Mouse (Mus musculus): ENCODE results near the gene Klhl18. TPM values are rescaled to one million over a fixed set of nuclear protein-coding genes. Genes with fewer than 3 reads are reported as not detected.
"Not testable (repeated sequence)": the region's sequence is repeated elsewhere in the genome, so short reads cannot be mapped to it uniquely, and the experiment has no call there.

The Klhl18 gene
- polyA plus RNA-seq, 1 experiment from 2014 or later = 8.7 TPM

DNA sequence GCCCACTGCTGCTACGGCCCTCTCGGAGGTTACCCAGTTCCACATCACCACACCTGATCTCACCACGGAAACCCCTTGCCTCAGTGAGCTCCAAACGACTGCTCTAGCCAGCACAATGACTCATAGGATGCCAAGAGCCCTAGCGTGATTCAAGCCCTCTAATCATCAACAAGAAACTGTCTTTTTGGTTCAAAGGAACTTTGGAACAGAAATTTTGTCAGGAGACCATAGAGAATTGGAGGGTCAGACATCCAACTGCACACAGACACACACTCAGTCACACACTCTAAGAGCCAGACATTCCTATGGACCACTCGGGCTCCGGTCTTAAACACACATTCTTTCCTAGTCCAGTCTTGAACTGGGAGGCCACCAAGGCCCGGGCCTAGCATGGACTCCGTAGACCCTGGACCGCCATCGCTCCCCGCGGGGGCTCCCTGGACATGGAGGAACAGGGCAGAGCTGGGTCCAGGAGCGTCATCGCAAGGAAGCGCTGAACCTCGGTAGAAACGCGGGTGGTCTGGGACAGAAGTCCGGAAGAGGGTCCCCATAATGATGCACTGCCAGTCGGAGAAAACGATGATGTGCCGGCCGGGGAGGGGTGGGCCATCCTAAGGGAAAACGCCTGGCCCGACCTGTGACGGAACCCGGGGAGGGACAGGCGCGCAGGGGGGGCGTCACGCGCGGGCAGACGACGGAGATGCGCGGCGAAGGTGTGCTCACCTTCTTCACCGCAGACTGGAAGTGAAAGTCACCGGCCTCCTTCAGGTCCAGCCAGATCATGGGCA is 69.0 kb downstream of the Klhl18 start:
- Histone ChIP-seq H3K4me3 (ENCODE audit: low read length) (peak overlapping the region; percentile 67), H3K9ac (ENCODE audit: low read depth, low read length) (peak overlapping the region; percentile 78), H3K9me3 (ENCODE audit: control insufficient read depth, low read length) (no peaks in the 10 kb centered on the region), H3K4me2 (ENCODE audit: low read depth, low read length) (peak overlapping the region; percentile 90), H3K4me1 (ENCODE audit: control insufficient read depth, insufficient read depth, low read length) (peaks cover 10% of the 10 kb centered on the region), H3K27ac (ENCODE audit: low read length) (peak overlapping the region; percentile 17), H3K36me3 (ENCODE audit: control insufficient read depth, insufficient read depth, low read length) (no peaks in the 10 kb centered on the region), H3K27me3 (replicated peaks; ENCODE audit: control insufficient read depth, insufficient read depth, low read length) (no peaks in the 10 kb centered on the region)
- WGBS = 2% methylated on average over 41 of the region's 41 CpGs
- ATAC-seq = peak; percentile 70

DNA sequence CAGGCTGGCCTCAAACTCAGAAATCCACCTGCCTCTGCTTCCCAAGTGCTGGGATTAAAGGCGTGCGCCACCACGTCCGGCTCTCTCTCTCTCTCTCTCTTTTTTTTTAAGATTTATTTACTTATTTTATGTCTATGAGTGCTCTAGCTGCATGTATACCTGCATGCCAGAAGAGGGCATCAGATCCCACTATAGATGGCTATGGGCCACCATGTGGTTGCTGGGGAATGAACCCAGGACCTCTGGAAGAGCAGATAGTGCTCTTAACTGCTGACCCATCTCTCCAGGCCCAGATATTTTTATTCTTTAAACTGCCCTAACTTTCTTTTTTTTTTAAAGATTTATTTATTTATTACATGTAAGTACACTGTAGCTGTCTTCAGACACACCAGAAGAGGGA is 73.3 kb downstream of the Klhl18 start:
- H3K27ac ChIP-seq (ENCODE audit: low read length); H3K4me2 ChIP-seq (ENCODE audit: low read depth, low read length); H3K9me3 ChIP-seq (ENCODE audit: control insufficient read depth, low read length); H3K27me3 ChIP-seq (replicated peaks; ENCODE audit: control insufficient read depth, insufficient read depth, low read length); H3K4me1 ChIP-seq (ENCODE audit: control insufficient read depth, insufficient read depth, low read length); H3K9ac ChIP-seq (ENCODE audit: low read depth, low read length); ATAC-seq; H3K36me3 ChIP-seq (ENCODE audit: control insufficient read depth, insufficient read depth, low read length); H3K4me3 ChIP-seq (ENCODE audit: low read length): not testable (repeated sequence)
- WGBS = 75% methylated on average over 4 of the region's 4 CpGs

DNA sequence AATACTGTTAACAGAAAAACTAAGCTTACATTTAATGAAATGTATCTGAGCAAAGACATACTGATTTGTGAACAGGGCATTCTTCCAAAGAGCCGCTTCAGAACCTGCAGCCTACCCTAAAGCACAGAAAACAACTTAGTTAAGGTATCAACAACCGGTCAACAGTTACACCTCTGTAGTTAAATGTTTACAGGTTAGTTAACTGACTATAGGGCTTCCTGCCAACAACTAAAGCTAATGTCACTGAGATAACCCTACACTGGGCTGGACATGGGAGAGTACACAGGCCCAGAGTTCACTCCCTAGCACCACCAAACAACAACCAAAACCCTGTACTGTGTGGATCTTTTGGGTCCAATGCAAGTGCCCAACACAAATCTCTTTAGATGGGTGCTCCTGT is 73.8 kb downstream of the Klhl18 start:
- H3K36me3 ChIP-seq (ENCODE audit: control insufficient read depth, insufficient read depth, low read length) = no peaks in the 10 kb centered on the region
- no peak overlapping the region for H3K4me2 ChIP-seq (ENCODE audit: low read depth, low read length)
- H3K9ac ChIP-seq (ENCODE audit: low read depth, low read length) = no peak overlapping the region
- H3K27ac ChIP-seq (ENCODE audit: low read length) = no peak overlapping the region
- H3K4me1 ChIP-seq (ENCODE audit: control insufficient read depth, insufficient read depth, low read length) = peaks cover 8% of the 10 kb centered on the region
- 95% methylated on average over 2 of the region's 2 CpGs for WGBS
- no peak overlapping the region for H3K4me3 ChIP-seq (ENCODE audit: low read length)
- no peaks in the 10 kb centered on the region for H3K27me3 ChIP-seq (replicated peaks; ENCODE audit: control insufficient read depth, insufficient read depth, low read length)
- no peaks in the 10 kb centered on the region for H3K9me3 ChIP-seq (ENCODE audit: control insufficient read depth, low read length)
- no peak for ATAC-seq

DNA sequence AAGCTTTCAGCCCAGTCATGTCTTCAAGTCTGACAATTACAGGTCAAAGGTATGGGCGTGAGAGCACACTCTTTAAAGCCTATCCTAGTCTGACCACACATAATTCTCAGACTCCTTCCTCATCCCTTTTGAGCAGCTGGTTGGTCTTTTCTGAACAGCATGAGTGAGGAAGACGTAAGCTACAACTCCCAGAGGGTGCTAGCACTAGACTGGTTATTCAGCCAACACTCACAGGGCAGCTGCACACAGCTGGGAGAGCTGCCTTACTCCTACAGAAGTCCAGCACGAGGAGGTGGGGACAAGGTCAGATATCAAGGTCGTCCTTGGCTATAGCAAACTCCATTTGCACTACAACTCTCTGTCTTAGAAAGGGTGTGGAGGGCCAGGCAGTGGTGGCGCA is 75.8 kb downstream of the Klhl18 start:
- H3K27ac ChIP-seq (ENCODE audit: low read length) = no peak overlapping the region

DNA sequence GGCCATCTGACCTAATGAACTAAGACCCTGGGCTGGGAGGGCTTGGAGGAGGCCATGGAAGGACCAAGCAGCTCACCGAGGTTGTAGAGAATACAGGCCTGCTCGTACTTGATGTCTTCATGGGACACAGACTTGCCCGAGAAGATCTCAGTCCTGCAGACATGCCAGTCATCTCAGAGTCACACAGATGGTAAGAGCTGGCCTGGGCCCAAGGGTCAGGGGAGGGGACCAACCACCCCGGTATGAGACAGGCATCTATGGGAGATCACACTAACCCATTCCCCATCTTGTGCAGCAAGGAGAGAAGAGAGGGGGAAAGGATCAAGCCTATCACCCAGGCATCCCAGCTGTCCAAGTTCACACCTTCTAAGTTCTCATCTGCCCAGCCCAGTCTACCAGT is 83.2 kb downstream of the Klhl18 start:
- no peak overlapping the region for H3K9ac ChIP-seq (ENCODE audit: low read depth, low read length)
- ATAC-seq = no peak
- H3K27me3 ChIP-seq (replicated peaks; ENCODE audit: control insufficient read depth, insufficient read depth, low read length) = no peaks in the 10 kb centered on the region
- no peaks in the 10 kb centered on the region for H3K9me3 ChIP-seq (ENCODE audit: control insufficient read depth, low read length)
- H3K27ac ChIP-seq (ENCODE audit: low read length) = no peak overlapping the region
- H3K4me2 ChIP-seq (ENCODE audit: low read depth, low read length) = no peak overlapping the region
- 89% methylated on average over 4 of the region's 4 CpGs for WGBS
- no peaks in the 10 kb centered on the region for H3K4me1 ChIP-seq (ENCODE audit: control insufficient read depth, insufficient read depth, low read length)
- no peak overlapping the region for H3K4me3 ChIP-seq (ENCODE audit: low read length)
- H3K36me3 ChIP-seq (ENCODE audit: control insufficient read depth, insufficient read depth, low read length) = peaks cover 23% of the 10 kb centered on the region

More for the DNA sequence above, 75.8 kb downstream of the Klhl18 start:
- Histone ChIP-seq H3K4me3 (ENCODE audit: low read length) (no peak overlapping the region), H3K27me3 (replicated peaks; ENCODE audit: control insufficient read depth, insufficient read depth, low read length) (no peaks in the 10 kb centered on the region), H3K36me3 (ENCODE audit: control insufficient read depth, insufficient read depth, low read length) (no peaks in the 10 kb centered on the region), H3K9ac (ENCODE audit: low read depth, low read length) (no peak overlapping the region), H3K4me2 (ENCODE audit: low read depth, low read length) (no peak overlapping the region), H3K4me1 (ENCODE audit: control insufficient read depth, insufficient read depth, low read length) (no peaks in the 10 kb centered on the region), H3K9me3 (ENCODE audit: control insufficient read depth, low read length) (no peaks in the 10 kb centered on the region)
- peak; percentile 75 for ATAC-seq
- 65% methylated on average over 5 of the region's 5 CpGs for WGBS

DNA sequence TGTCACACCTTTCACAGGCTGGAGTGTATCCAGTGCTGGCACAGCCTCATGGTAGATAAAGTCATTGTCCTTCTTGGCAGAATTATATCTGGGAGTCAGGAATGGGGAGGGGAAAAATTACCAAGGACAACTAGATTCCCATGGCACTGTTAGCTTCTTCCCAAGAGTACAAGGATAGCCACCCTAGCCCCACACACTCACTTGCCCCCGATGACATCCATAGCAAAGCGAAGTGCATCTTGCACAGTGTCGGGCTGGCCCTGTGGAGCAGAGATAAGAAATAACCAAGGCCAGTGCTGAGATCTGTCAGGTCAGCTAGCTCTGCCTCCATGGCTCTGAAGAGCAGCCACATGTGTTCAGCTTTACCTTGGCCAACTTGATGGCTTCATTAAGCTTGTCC is 85.7 kb downstream of the Klhl18 start:
- Histone ChIP-seq H3K9ac (ENCODE audit: low read depth, low read length) (no peak overlapping the region), H3K9me3 (ENCODE audit: control insufficient read depth, low read length) (no peaks in the 10 kb centered on the region), H3K36me3 (ENCODE audit: control insufficient read depth, insufficient read depth, low read length) (peaks cover 33% of the 10 kb centered on the region), H3K27ac (ENCODE audit: low read length) (no peak overlapping the region), H3K4me1 (ENCODE audit: control insufficient read depth, insufficient read depth, low read length) (no peaks in the 10 kb centered on the region), H3K27me3 (replicated peaks; ENCODE audit: control insufficient read depth, insufficient read depth, low read length) (no peaks in the 10 kb centered on the region), H3K4me3 (ENCODE audit: low read length) (no peak overlapping the region), H3K4me2 (ENCODE audit: low read depth, low read length) (no peak overlapping the region)
- ATAC-seq = no peak
- WGBS = 94% methylated on average over 3 of the region's 3 CpGs

DNA sequence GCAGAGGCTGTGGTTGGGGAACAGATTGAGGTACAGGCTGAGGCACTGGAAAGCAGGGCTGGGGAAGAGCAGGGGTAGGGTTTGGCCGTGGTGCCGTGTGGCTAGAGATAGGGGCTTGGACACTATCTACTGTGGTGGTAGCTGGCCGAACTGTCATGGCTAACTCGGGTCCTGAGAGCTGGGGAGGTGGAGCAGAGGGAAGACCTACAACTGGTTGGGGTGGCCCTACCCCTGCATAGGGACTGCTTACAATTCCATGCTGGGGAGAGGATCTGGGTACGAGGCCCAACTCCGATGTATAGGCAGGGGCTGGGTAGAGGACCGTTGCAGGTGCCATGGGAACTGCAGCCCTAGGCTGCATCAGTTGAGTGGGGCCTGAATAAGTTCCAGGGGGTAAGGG is 88.5 kb downstream of the Klhl18 start:
- Histone ChIP-seq H3K9ac (ENCODE audit: low read depth, low read length) (no peak overlapping the region), H3K4me1 (ENCODE audit: control insufficient read depth, insufficient read depth, low read length) (no peaks in the 10 kb centered on the region), H3K9me3 (ENCODE audit: control insufficient read depth, low read length) (no peaks in the 10 kb centered on the region), H3K27ac (ENCODE audit: low read length) (no peak overlapping the region), H3K36me3 (ENCODE audit: control insufficient read depth, insufficient read depth, low read length) (peaks cover 39% of the 10 kb centered on the region), H3K4me2 (ENCODE audit: low read depth, low read length) (no peak overlapping the region), H3K4me3 (ENCODE audit: low read length) (no peak overlapping the region), H3K27me3 (replicated peaks; ENCODE audit: control insufficient read depth, insufficient read depth, low read length) (no peaks in the 10 kb centered on the region)
- ATAC-seq = no peak
- 91% methylated on average over 7 of the region's 7 CpGs for WGBS

DNA sequence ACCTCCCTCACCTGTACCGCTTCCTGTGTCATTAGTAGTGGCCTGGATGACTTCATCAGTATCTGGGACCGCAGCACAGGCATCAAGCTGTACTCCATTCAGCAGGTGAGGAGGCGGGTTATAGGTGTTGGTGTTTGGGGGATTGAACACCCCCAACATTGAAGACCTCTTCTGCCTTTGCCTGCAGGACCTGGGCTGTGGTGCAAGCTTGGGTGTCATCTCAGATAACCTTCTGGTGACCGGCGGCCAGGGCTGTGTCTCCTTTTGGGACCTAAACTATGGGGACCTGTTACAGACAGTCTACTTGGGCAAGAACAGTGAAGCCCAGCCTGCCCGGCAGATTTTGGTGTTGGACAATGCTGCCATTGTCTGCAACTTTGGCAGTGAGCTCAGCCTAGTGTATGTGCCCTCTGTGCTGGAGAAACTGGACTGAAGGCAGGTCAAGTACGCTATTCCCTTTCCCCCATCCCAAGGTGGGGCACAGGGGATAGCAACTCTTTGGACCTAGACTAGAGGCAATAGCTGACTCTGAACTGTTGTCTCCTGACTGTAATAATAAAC is 92.0 kb downstream of the Klhl18 start:
- no peak overlapping the region for H3K27ac ChIP-seq (ENCODE audit: low read length)
- no peaks in the 10 kb centered on the region for H3K9me3 ChIP-seq (ENCODE audit: control insufficient read depth, low read length)
- no peak overlapping the region for H3K4me3 ChIP-seq (ENCODE audit: low read length)
- no peak for ATAC-seq
- H3K9ac ChIP-seq (ENCODE audit: low read depth, low read length) = no peak overlapping the region
- 85% methylated on average over 7 of the region's 7 CpGs for WGBS
- peaks cover 37% of the 10 kb centered on the region for H3K36me3 ChIP-seq (ENCODE audit: control insufficient read depth, insufficient read depth, low read length)
- no peaks in the 10 kb centered on the region for H3K27me3 ChIP-seq (replicated peaks; ENCODE audit: control insufficient read depth, insufficient read depth, low read length)
- H3K4me2 ChIP-seq (ENCODE audit: low read depth, low read length) = no peak overlapping the region
- 0 out of 2 replicates have a peak, but pooled peaks cover 2% of the 10 kb centered on the region for H3K4me1 ChIP-seq (ENCODE audit: control insufficient read depth, insufficient read depth, low read length)

DNA sequence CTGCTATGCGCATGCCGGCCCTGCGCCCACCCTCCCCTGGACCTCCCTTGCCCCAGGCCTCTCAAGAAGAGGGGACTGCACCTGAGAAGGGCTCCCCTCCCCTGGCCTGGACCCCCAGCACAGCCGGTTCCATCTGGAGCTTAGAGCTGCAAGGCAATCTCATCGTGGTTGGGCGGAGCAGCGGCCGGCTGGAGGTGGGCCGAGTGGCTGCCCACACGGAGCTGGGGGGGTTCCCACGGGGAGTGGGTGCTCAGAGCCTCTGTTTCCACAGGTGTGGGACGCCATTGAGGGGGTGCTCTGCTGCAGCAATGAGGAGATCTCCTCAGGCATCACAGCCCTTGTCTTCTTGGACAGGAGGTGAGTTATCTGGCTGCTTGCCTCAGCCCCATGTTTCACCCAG is 95.2 kb downstream of the Klhl18 start:
- 0 out of 2 replicates have a peak, but pooled peaks cover 2% of the 10 kb centered on the region for H3K4me1 ChIP-seq (ENCODE audit: control insufficient read depth, insufficient read depth, low read length)
- H3K4me2 ChIP-seq (ENCODE audit: low read depth, low read length) = no peak overlapping the region
- no peak for ATAC-seq
- H3K4me3 ChIP-seq (ENCODE audit: low read length) = no peak overlapping the region
- H3K9me3 ChIP-seq (ENCODE audit: control insufficient read depth, low read length) = no peaks in the 10 kb centered on the region
- 79% methylated on average over 12 of the region's 12 CpGs for WGBS
- H3K36me3 ChIP-seq (ENCODE audit: control insufficient read depth, insufficient read depth, low read length) = peaks cover 19% of the 10 kb centered on the region
- no peak overlapping the region for H3K9ac ChIP-seq (ENCODE audit: low read depth, low read length)
- no peak overlapping the region for H3K27ac ChIP-seq (ENCODE audit: low read length)
- no peaks in the 10 kb centered on the region for H3K27me3 ChIP-seq (replicated peaks; ENCODE audit: control insufficient read depth, insufficient read depth, low read length)

All from intestine, embryonic 16.5 days (tissue).